Mouse (Mus musculus) G1E-ER4 (cell line): Measurements from ENCODE around the gene 1700008P02Rik. TPM values are rescaled to one million over a fixed set of nuclear protein-coding genes. Genes with fewer than 3 reads are reported as not detected.

ENCODE experiments used
- GATA1 ChIP-seq: IDR thresholded peaks from one replicate; pipeline ENCODE4 v1.8.0; 2012; ENCODE audit warnings: low read length, inconsistent platforms
- polyA plus RNA-seq: library from polyadenylated mRNA; stranded (reverse); fragments of >175 nt; gene quantifications from 2 replicates; pipeline ENCODE4 v1.2.3, GENCODE M21; 2012

Gene 1700008P02Rik
- not detected in 2 replicates for polyA plus RNA-seq

- TF ChIP-seq GATA1 = no peak
Observed at GRCm38 (mm10) chr3:6620343-6620742, at the start of gene 1700008P02Rik. 1700008P02Rik (minus strand) TSS chr3:6620443.

DNA sequence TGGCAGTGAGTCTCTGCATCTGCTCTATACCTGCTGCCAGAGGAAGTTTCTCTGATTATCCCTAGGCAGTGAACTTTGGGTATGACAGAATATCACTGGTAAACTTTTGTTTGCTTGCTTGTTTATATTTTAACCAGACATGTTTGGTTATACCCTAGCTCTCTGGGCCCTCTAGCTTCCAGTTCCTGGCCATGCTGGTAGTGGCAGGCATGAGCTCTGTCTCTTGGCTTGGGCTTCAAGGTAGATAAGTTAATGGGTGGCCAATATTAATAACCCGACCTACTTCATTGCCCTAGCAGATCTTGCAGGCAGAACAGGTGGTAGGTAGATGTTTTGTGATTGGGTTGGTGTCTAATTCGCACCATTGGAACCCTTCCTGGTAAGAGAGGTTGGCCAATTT is 29.2 kb upstream of the 1700008P02Rik start:
- no peak for TF ChIP-seq GATA1

GRCm38 (mm10) chr3:6634256-6634655 is 14.0 kb upstream of the 1700008P02Rik start:
- no peak for TF ChIP-seq GATA1

DNA sequence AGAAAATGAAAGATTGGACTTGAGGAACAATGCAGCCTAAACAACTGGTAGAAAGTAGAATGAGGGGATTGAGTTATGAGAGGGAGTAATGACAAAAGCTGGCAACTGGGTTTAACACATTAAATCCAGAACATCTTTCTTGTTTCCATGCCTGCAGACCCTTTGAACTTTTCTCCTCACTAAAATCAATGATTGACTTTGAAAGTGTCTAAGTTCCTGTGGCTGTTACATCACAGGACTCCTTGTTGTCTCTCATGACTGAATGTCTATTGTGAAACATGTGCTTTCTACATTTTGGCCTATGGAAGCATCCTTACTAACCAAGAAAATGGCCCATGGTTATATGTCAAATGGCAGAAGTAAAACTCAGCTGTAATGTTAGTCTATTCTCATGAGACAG is 2.4 kb downstream of the 1700008P02Rik start:
- TF ChIP-seq GATA1 = no peak
